Mouse (Mus musculus): ENCODE data around the gene A530016L24Rik. TPM values are rescaled to one million over a fixed set of nuclear protein-coding genes. Genes with fewer than 3 reads are reported as not detected.

A530016L24Rik gene
- total and polyA plus RNA-seq, 3 experiments: not detected

DNA sequence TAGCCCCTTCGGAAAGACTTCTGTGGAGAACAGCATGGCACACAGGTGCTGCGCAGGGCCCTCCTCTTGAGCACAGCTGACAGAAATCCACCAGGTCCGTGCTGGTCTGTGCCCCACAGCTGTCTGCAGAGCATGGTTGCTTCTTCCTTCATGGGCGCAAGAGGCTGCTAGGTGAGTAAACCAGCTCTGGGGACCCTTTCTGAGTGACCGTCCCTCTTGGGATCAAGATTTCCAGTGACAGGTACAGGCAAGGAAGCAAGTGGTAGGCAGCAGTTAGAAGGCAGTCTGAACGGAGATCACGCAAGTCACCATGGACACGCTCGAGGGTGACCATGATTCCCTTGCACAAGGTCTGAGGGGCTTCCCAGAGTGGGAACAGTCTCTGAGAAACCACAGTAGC is 287 bp downstream of the A530016L24Rik start:
- Histone ChIP-seq H3K4me3 (replicated peaks in 1 of 3; ENCODE audit: low read depth in 2 of 3, low read length in 2 of 3, poor library complexity in 1 of 3) (no peak overlapping the region), H3K9ac (ENCODE audit: insufficient read depth, low read depth) (no peak overlapping the region), H3K79me2 (replicated peaks; ENCODE audit: control insufficient read depth, extremely low read depth, insufficient read depth, poor library complexity, severe bottlenecking) (no peaks in the 10 kb centered on the region), H3K27ac (ENCODE audit: insufficient read depth, low read depth) (no peak overlapping the region), H3K9me3 (replicated peaks; ENCODE audit: low read length) (no peaks in the 10 kb centered on the region), H3K36me3 (replicated peaks in 1 of 2; ENCODE audit: control insufficient read depth in 1 of 2, insufficient read depth in 1 of 2, low read length in 1 of 2) (no peaks in the 10 kb centered on the region), H3K27me3 (replicated peaks) (peaks cover 75% of the 10 kb centered on the region), H3K4me2 (ENCODE audit: insufficient read depth, low read depth, poor library complexity, severe bottlenecking) (no peak overlapping the region), H3K4me1 (ENCODE audit: control insufficient read depth in 1 of 2, insufficient read depth in 2 of 2) (no peaks in the 10 kb centered on the region; a peak in 1 of 4 replicates)
- dilution Hi-C loops (cut with MboI; ENCODE audit: extremely low pct_ligation_motif_present, extremely low pct_unique_long_range_greater_than_20kb, low sequenced_read_pairs): no loop called here
- in situ Hi-C loops (cut with MboI; ENCODE audit: low pct_ligation_motif_present, low pct_unique_long_range_greater_than_20kb, low sequenced_read_pairs): no loop called here
- TF ChIP-seq MAZ (IDR thresholded peaks at IDR 0.05; ENCODE audit: low read depth, low read length) (no peak), TBP (conservative IDR thresholded peaks at IDR 0.05; ENCODE audit: low read depth, low read length) (no peak), KAT2A (IDR thresholded peaks at IDR 0.05; ENCODE audit: insufficient replicate concordance, low read length) (no peak), ETS1 (conservative IDR thresholded peaks at IDR 0.05; ENCODE audit: low read depth, low read length) (no peak), ZKSCAN1 (IDR thresholded peaks at IDR 0.05; ENCODE audit: borderline replicate concordance, low read depth, low read length) (no peak), CHD2 (IDR thresholded peaks at IDR 0.05; ENCODE audit: low read length) (no peak), PAX5 (IDR thresholded peaks at IDR 0.05; ENCODE audit: low read length) (no peak), MXI1 (IDR thresholded peaks at IDR 0.05; ENCODE audit: low read depth, low read length) (no peak), RCOR1 (conservative IDR thresholded peaks at IDR 0.05; ENCODE audit: low read depth, low read length) (no peak), JUN (IDR thresholded peaks at IDR 0.05; ENCODE audit: insufficient read depth, low read depth, low read length) (no peak), MAX (IDR thresholded peaks at IDR 0.05; ENCODE audit: low read length) (no peak), JUND (conservative IDR thresholded peaks at IDR 0.05; ENCODE audit: low read depth, low read length) (no peak)
- DNase-seq (ENCODE audit: extremely low read depth): no peak

DNA sequence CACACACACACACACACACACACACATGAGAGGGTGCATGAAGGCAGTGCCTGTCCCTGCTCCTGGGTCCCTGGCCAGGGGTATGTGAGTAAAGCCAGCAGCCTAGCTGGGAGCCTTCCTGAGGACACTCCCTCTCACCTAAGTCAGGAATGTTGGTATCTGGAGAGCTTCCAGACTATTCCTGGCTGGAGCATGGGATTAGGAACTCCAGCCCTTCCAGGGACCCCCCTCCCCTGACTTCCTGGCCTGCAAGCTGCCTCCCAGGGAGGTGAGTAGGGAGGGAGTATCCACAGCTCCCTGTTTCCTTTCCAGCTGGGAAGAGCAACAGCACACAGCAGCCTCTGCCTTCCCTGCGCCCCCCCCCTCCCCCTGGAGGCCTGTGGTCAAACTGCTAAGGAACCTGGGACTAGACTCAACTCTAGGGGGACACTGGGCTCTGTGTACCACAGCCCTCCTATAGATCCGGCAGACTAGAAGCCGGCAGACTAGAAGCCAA is 1.2 kb downstream of the A530016L24Rik start:
- H3K4me1 ChIP-seq (ENCODE audit: control insufficient read depth in 1 of 2, insufficient read depth in 2 of 2): no peaks in the 10 kb centered on the region; a peak in 1 of 4 replicates
- H3K79me2 ChIP-seq (replicated peaks; ENCODE audit: control insufficient read depth, extremely low read depth, insufficient read depth, poor library complexity, severe bottlenecking): no peaks in the 10 kb centered on the region
- no peak overlapping the region for H3K9ac ChIP-seq (ENCODE audit: insufficient read depth, low read depth)
- H3K9me3 ChIP-seq (replicated peaks; ENCODE audit: low read length): no peaks in the 10 kb centered on the region
- H3K27me3 ChIP-seq (replicated peaks): peaks cover 75% of the 10 kb centered on the region
- H3K4me3 ChIP-seq (replicated peaks in 1 of 3; ENCODE audit: low read depth in 2 of 3, low read length in 2 of 3, poor library complexity in 1 of 3): no peak overlapping the region
- TF ChIP-seq SIN3A (IDR thresholded peaks at IDR 0.05; ENCODE audit: low read length): no peak
- TF ChIP-seq MAZ (IDR thresholded peaks at IDR 0.05; ENCODE audit: low read depth, low read length): no peak
- TF ChIP-seq MAFK (IDR thresholded peaks at IDR 0.05; ENCODE audit: insufficient replicate concordance, low read length): no peak
- TF ChIP-seq POLR2AphosphoS2 (IDR thresholded peaks at IDR 0.05; ENCODE audit: low read depth, low read length): no peak
- TF ChIP-seq NRF1 (IDR thresholded peaks at IDR 0.05; ENCODE audit: low read depth, low read length): no peak
- TF ChIP-seq CHD1 (IDR thresholded peaks at IDR 0.05; ENCODE audit: low read depth, low read length): no peak
- TF ChIP-seq MYC (IDR thresholded peaks at IDR 0.05; ENCODE audit: low read depth, low read length): no peak
- no peak for TF ChIP-seq RAD21 (IDR thresholded peaks at IDR 0.05; ENCODE audit: low read depth, low read length)
- TF ChIP-seq RCOR1 (conservative IDR thresholded peaks at IDR 0.05; ENCODE audit: low read depth, low read length): no peak
- TF ChIP-seq JUN (IDR thresholded peaks at IDR 0.05; ENCODE audit: insufficient read depth, low read depth, low read length): no peak
- no peak for TF ChIP-seq TCF12 (IDR thresholded peaks at IDR 0.05; ENCODE audit: low read depth, low read length)
- TF ChIP-seq NELFE (IDR thresholded peaks at IDR 0.05; ENCODE audit: low read depth, low read length): no peak
- H3K36me3 ChIP-seq (replicated peaks in 1 of 2; ENCODE audit: control insufficient read depth in 1 of 2, insufficient read depth in 1 of 2, low read length in 1 of 2): no peaks in the 10 kb centered on the region
- dilution Hi-C loops (cut with MboI; ENCODE audit: extremely low pct_ligation_motif_present, extremely low pct_unique_long_range_greater_than_20kb, low sequenced_read_pairs) (no loop called here), in situ Hi-C loops (cut with MboI; ENCODE audit: low pct_ligation_motif_present, low pct_unique_long_range_greater_than_20kb, low sequenced_read_pairs) (no loop called here)
- DNase-seq (ENCODE audit: extremely low read depth): no peak
- H3K27ac ChIP-seq (ENCODE audit: insufficient read depth, low read depth): no peak overlapping the region
- H3K4me2 ChIP-seq (ENCODE audit: insufficient read depth, low read depth, poor library complexity, severe bottlenecking): no peak overlapping the region

All from CH12.LX (cell line).